30 mouse cellular contexts compared by ENCODE assay signal in genomic region chr5:63675934-63676333, GRCm38 (mm10). TPM values are rescaled to one million over a fixed set of nuclear protein-coding genes. Genes with fewer than 3 reads are reported as not detected.
A peak's percentile ranks its signal among the peaks of the same experiment; 100 is the strongest.
DNase-seq lines count a peak whose midpoint lies in the region; ATAC-seq and TF ChIP-seq lines count a peak whose summit lies in the region.
"Had no signal": no experiment of that assay in that cellular context is flagged by ENCODE, and none has a peak within 500 bp of the region (broad histone marks: within the 10 kb centered on the region; RNA-seq: fewer than 3 reads in every experiment).

No protein-coding gene starts in this region.

- TF ChIP-seq POLR2A in heart, adult 2 months (IDR thresholded peaks at IDR 0.05; ENCODE audit: insufficient read depth, low read depth, low read length) = no peak

- H3K4me1 ChIP-seq in kidney, embryonic 16.5 days (ENCODE audit: insufficient read depth, low read length) = no peaks in the 10 kb centered on the region
- H3K4me1 ChIP-seq in kidney, postnatal 0 days (replicated peaks; ENCODE audit: insufficient read depth, low read length) = no peaks in the 10 kb centered on the region
- no peaks in the 10 kb centered on the region for H3K4me1 ChIP-seq in heart, adult 2 months (ENCODE audit: control insufficient read depth, insufficient read depth, low read length)
- H3K4me1 ChIP-seq: embryonic facial prominence, embryonic 10.5 days; embryonic facial prominence, embryonic 13.5 days; forebrain, embryonic 12.5 days; forebrain, embryonic 15.5 days; heart, embryonic 10.5 days; heart, embryonic 13.5 days had no signal

- H3K27ac ChIP-seq in kidney, embryonic 16.5 days (ENCODE audit: low read length) = peak overlapping the region; percentile 67
- H3K27ac ChIP-seq in kidney, postnatal 0 days = no peak overlapping the region
- no peak overlapping the region for H3K27ac ChIP-seq in heart, adult 2 months
- H3K27ac ChIP-seq: embryonic facial prominence, embryonic 10.5 days; embryonic facial prominence, embryonic 13.5 days; forebrain, embryonic 12.5 days; forebrain, embryonic 15.5 days; heart, embryonic 10.5 days; heart, embryonic 13.5 days; hindbrain, embryonic 14.5 days had no signal

- ATAC-seq in kidney, embryonic 16.5 days (ENCODE audit: low FRiP score, low TSS enrichment) = peak; percentile 76; the same call in 1 of the 2 replicates
- no peak for ATAC-seq in kidney, postnatal 0 days (replicated peaks; ENCODE audit: low FRiP score, low read depth)
- ATAC-seq: CD4-positive, CD25-positive, alpha-beta regulatory T cell, adult 4 months; forebrain, embryonic 15.5 days had no signal

- 58% methylated on average over 2 of the region's 2 CpGs for WGBS in kidney, embryonic 16.5 days
- WGBS in kidney, postnatal 0 days = 62% methylated on average over 2 of the region's 2 CpGs
- 69% methylated on average over 2 of the region's 2 CpGs for WGBS in heart, adult 2 months

- no peak for TF ChIP-seq CTCF in kidney, postnatal 0 days (IDR thresholded peaks at IDR 0.05; ENCODE audit: low read depth)
- TF ChIP-seq CTCF in heart, adult 2 months (IDR thresholded peaks at IDR 0.05) = no peak

- H3K4me3 ChIP-seq in kidney, embryonic 16.5 days (ENCODE audit: low read length) = no peak overlapping the region
- H3K4me3 ChIP-seq in kidney, postnatal 0 days (replicated peaks; ENCODE audit: low read depth, low read length) = no peak overlapping the region
- H3K4me3 ChIP-seq in heart, adult 2 months = no peak overlapping the region
- H3K4me3 ChIP-seq: embryonic facial prominence, embryonic 10.5 days; embryonic facial prominence, embryonic 13.5 days; erythroblast, embryonic 14.5 days; forebrain, embryonic 12.5 days; forebrain, embryonic 15.5 days; heart, embryonic 10.5 days; heart, embryonic 13.5 days had no signal

- DNase-seq in kidney, adult 8-10 months = peak; percentile 9 to 38
- no peak for DNase-seq in kidney, postnatal 10 days
- DNase-seq in kidney, postnatal 0 days (ENCODE audit: low spot score) = peak; percentile 21
- no peak for DNase-seq in heart, adult 2 months
- no peak for DNase-seq in left cerebral cortex, postnatal 4 days
- DNase-seq: adrenal gland, adult 2 months; adrenal gland, postnatal 14 days; cerebellum, adult 11 months; cerebellum, adult 8-10 months; cerebellum, postnatal 10 days; cerebellum, postnatal 36 days; embryo, embryonic 11 days; gastrocnemius, postnatal 25 days; heart, adult 18-20 months; heart, postnatal 14 days; heart, postnatal 4 days had no signal

- no peaks in the 10 kb centered on the region for H3K79me2 ChIP-seq in heart, adult 2 months (replicated peaks; ENCODE audit: control insufficient read depth, insufficient read depth, low read length)

- H3K36me3 ChIP-seq in kidney, embryonic 16.5 days (ENCODE audit: insufficient read depth, low read length) = no peaks in the 10 kb centered on the region
- no peaks in the 10 kb centered on the region for H3K36me3 ChIP-seq in kidney, postnatal 0 days (ENCODE audit: insufficient read depth, low read length)
- H3K36me3 ChIP-seq in heart, adult 2 months (ENCODE audit: control insufficient read depth, insufficient read depth, low read length) = no peaks in the 10 kb centered on the region
- H3K36me3 ChIP-seq: embryonic facial prominence, embryonic 10.5 days; embryonic facial prominence, embryonic 13.5 days; forebrain, embryonic 12.5 days; forebrain, embryonic 15.5 days; heart, embryonic 10.5 days; heart, embryonic 13.5 days had no signal

- intact Hi-C loops in heart, adult 2 months (cut with DNase I) = no loop called here
- intact Hi-C loops in left cerebral cortex, postnatal 4 days (cut with DNase I) = loop anchor here (10.0 kb wide), 1 partner anchor 89 kb away; no protein-coding TSS in a partner anchor

- no peaks in the 10 kb centered on the region for H3K9me3 ChIP-seq in kidney, embryonic 16.5 days (ENCODE audit: low read length)
- no peaks in the 10 kb centered on the region for H3K9me3 ChIP-seq in kidney, postnatal 0 days (replicated peaks; ENCODE audit: low read length)
- H3K9me3 ChIP-seq: embryonic facial prominence, embryonic 10.5 days; embryonic facial prominence, embryonic 13.5 days; forebrain, embryonic 12.5 days; forebrain, embryonic 15.5 days; heart, embryonic 10.5 days; heart, embryonic 13.5 days had no signal

- no peak overlapping the region for H3K4me2 ChIP-seq in kidney, embryonic 16.5 days (replicated peaks; ENCODE audit: low read depth, low read length)
- no peak overlapping the region for H3K4me2 ChIP-seq in kidney, postnatal 0 days (ENCODE audit: low read length)
- H3K4me2 ChIP-seq: embryonic facial prominence, embryonic 13.5 days; forebrain, embryonic 12.5 days; forebrain, embryonic 15.5 days; heart, embryonic 13.5 days; hindbrain, embryonic 14.5 days had no signal

- H3K9ac ChIP-seq in kidney, embryonic 16.5 days (replicated peaks; ENCODE audit: low read length) = no peak overlapping the region
- H3K9ac ChIP-seq in kidney, postnatal 0 days (ENCODE audit: low read depth, low read length) = no peak overlapping the region
- no peak overlapping the region for H3K9ac ChIP-seq in heart, adult 2 months (ENCODE audit: low read depth, low read length)
- H3K9ac ChIP-seq: embryonic facial prominence, embryonic 13.5 days; forebrain, embryonic 12.5 days; forebrain, embryonic 15.5 days; heart, embryonic 13.5 days; hindbrain, embryonic 14.5 days had no signal

- H3K27me3 ChIP-seq in kidney, embryonic 16.5 days (ENCODE audit: insufficient read depth, low read length) = no peaks in the 10 kb centered on the region
- no peaks in the 10 kb centered on the region for H3K27me3 ChIP-seq in kidney, postnatal 0 days (ENCODE audit: insufficient read depth, low read length)
- H3K27me3 ChIP-seq in heart, adult 2 months (ENCODE audit: control insufficient read depth, insufficient read depth, low read length) = no peaks in the 10 kb centered on the region
- H3K27me3 ChIP-seq: embryonic facial prominence, embryonic 13.5 days; forebrain, embryonic 12.5 days; forebrain, embryonic 15.5 days; heart, embryonic 13.5 days had no signal

- TF ChIP-seq EP300 in heart, adult 2 months (IDR thresholded peaks at IDR 0.05; ENCODE audit: insufficient read depth, low read depth, low read length) = no peak

RNA-seq across cellular contexts. Expression of gene Nwd2, which starts 27.0 kb away (rescaled TPM):
- 0.31 and 0.75 TPM in 2 replicates for polyA plus RNA-seq in kidney, embryonic 16.5 days (2015; fragmentation: Nextera tagmentation; extraction: Ambion mirVana)
- polyA plus RNA-seq in kidney, postnatal 0 days (2015; fragmentation: Nextera tagmentation; extraction: Ambion mirVana) = 0.43 TPM in 2 replicates
- not detected for total RNA-seq in heart, adult 2 months (2021)
- polyA plus RNA-seq in heart, adult 2 months (2012; rRNA removed) = not detected in 2 replicates
- total RNA-seq in left cerebral cortex, postnatal 4 days (2021) = 10 to 100 TPM; 71.1 to 80.2 TPM
- total RNA-seq: adrenal gland, adult 2 months; gastrocnemius, adult 8-10 months; gastrocnemius, postnatal 25 days; heart, adult 18-20 months; heart, postnatal 14 days; heart, postnatal 4 days; MEL had no signal
- polyA plus RNA-seq: adrenal gland, adult 2 months; C2C12; erythroblast, embryonic 14.5 days; gonadal fat pad, adult 2 months had no signal

Comparison
In these comparisons a context has a peak if more than half of its experiments do, and no peak if none do; other contexts are left out.
1. DNase-seq: peak in kidney, adult 8-10 months (2 of 2) and kidney, postnatal 0 days (single experiment); none in kidney, postnatal 10 days (single experiment), heart, adult 2 months (0 of 2) and left cerebral cortex, postnatal 4 days (single experiment).